Mouse (Mus musculus) megakaryocyte, embryonic 14.5 days (primary cell): ENCODE data around the gene Zzz3.

Experiments used
- FLI1 ChIP-seq: IDR thresholded peaks from 2 replicates; pipeline ENCODE4 v1.6.1; 2012; ENCODE audit warnings: low read length, inconsistent platforms, mixed read lengths
- GATA1 ChIP-seq: IDR thresholded peaks from 3 replicates; pipeline ENCODE4 v1.6.1; 2012; ENCODE audit warnings: mixed read lengths, low read length, inconsistent platforms, borderline replicate concordance

DNA sequence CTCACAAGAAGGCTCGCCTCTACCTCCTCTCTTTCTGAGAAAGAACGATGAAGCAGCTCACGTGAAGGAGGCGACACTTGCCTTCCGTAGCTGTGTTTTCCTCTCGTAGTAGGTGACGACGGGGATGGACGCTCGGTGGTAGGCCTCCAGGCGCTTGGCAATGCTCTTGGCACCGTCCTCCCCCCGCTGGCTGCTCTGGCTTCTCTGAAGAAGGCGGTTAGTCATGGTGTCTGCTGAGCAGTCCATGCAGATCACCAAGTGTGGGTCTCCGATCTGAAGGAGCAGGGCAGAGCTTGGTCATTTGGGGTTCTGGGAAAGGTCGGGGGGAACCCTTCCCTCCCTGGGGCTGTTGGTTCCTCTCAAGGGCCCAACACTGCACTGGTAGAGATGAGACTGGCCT lies 77.4 kb downstream of the Zzz3 start:
- TF ChIP-seq GATA1 = no peak
- no peak for TF ChIP-seq FLI1
